Mouse (Mus musculus) C2C12 (cell line): Measurements from ENCODE around the gene Ccdc173. TPM values are rescaled to one million over a fixed set of nuclear protein-coding genes. Genes with fewer than 3 reads are reported as not detected.

ENCODE experiments used
- H3K27me3 ChIP-seq: one replicate; pipeline ENCODE4 v1.6.1; 2011; ENCODE audit not compliant: control insufficient read depth, insufficient read depth, insufficient read length
- H3K36me3 ChIP-seq: one replicate; pipeline ENCODE4 v1.6.1; 2011; ENCODE audit not compliant: control insufficient read depth, insufficient read depth
- H3K4me3 ChIP-seq: one replicate; pipeline ENCODE4 v1.5.1; 2011; ENCODE audit warnings: mild to moderate bottlenecking, control low read depth; ENCODE audit not compliant: poor library complexity, insufficient read depth, severe bottlenecking
- H3K79me2 ChIP-seq: one replicate; pipeline ENCODE4 v1.6.1; 2011; ENCODE audit not compliant: control insufficient read depth, insufficient read depth
- H3K79me3 ChIP-seq: one replicate; pipeline ENCODE4 v1.6.1; 2011; ENCODE audit warnings: low read depth, control low read depth
- H3ac ChIP-seq: one replicate; pipeline ENCODE3; 2011; ENCODE audit warnings: low read depth; ENCODE audit not compliant: control insufficient read depth, insufficient read length
- CEBPB ChIP-seq: IDR thresholded peaks from one replicate; pipeline ENCODE4 v1.6.1; 2011; ENCODE audit warnings: low read depth, mild to moderate bottlenecking, control low read depth, moderate library complexity
- CTCF ChIP-seq: IDR thresholded peaks from one replicate; pipeline ENCODE4 v1.5.1; 2011; ENCODE audit not compliant: control insufficient read depth, insufficient read depth, insufficient read length
- FOSL1 ChIP-seq: IDR thresholded peaks from one replicate; pipeline ENCODE4 v1.8.0; 2011; ENCODE audit warnings: mild to moderate bottlenecking, low read length; ENCODE audit not compliant: poor library complexity, insufficient read depth, severe bottlenecking
- MAX ChIP-seq: IDR thresholded peaks from one replicate; pipeline ENCODE4 v1.6.1; 2011; ENCODE audit warnings: mild to moderate bottlenecking, control low read depth
- MYOD1 ChIP-seq: IDR thresholded peaks from one replicate; pipeline ENCODE4 v1.6.1; 2011; ENCODE audit warnings: low read depth; ENCODE audit not compliant: control insufficient read depth, insufficient read length
- MYOG ChIP-seq: IDR thresholded peaks from one replicate; pipeline ENCODE4 v1.6.1; 2011; ENCODE audit not compliant: control insufficient read depth, insufficient read length; ENCODE audit errors: extremely low read depth
- USF1 ChIP-seq: IDR thresholded peaks from one replicate; pipeline ENCODE4 v1.6.1; 2011; ENCODE audit warnings: low read depth, mild to moderate bottlenecking, control low read depth, moderate library complexity
- polyA plus RNA-seq: library from polyadenylated mRNA; unstranded; fragments of >200 nt; fragmentation: generic; extraction: Trizol; gene quantifications from one replicate; pipeline ENCODE4 v1.2.1, GENCODE M21; 2012; ENCODE audit warnings: missing spikeins

The Ccdc173 gene
- polyA plus RNA-seq, 1 experiment: 0.26 TPM

GRCm38 (mm10) chr2:69829680-69830079 lies 40.3 kb upstream of the Ccdc173 start:
- H3K79me3 ChIP-seq: no peaks in the 10 kb centered on the region
- H3ac ChIP-seq: no peak overlapping the region
- H3K4me3 ChIP-seq: no peak overlapping the region
- H3K27me3 ChIP-seq: no peaks in the 10 kb centered on the region
- H3K79me2 ChIP-seq: no peaks in the 10 kb centered on the region
- no peak for TF ChIP-seq USF1
- TF ChIP-seq CTCF: no peak
- TF ChIP-seq CEBPB: no peak
- no peak for TF ChIP-seq MAX
- TF ChIP-seq MYOG: no peak
- TF ChIP-seq FOSL1: no peak
- no peak for TF ChIP-seq MYOD1
- H3K36me3 ChIP-seq: no peaks in the 10 kb centered on the region

GRCm38 (mm10) chr2:69828031-69828430 lies 38.7 kb upstream of the Ccdc173 start:
- Histone ChIP-seq H3K79me2 (no peaks in the 10 kb centered on the region), H3K36me3 (no peaks in the 10 kb centered on the region), H3K79me3 (no peaks in the 10 kb centered on the region), H3ac (no peak overlapping the region), H3K4me3 (no peak overlapping the region), H3K27me3 (no peaks in the 10 kb centered on the region)
- TF ChIP-seq MYOD1: no peak
- no peak for TF ChIP-seq CTCF
- TF ChIP-seq CEBPB: no peak
- TF ChIP-seq FOSL1: no peak
- no peak for TF ChIP-seq MAX
- TF ChIP-seq MYOG: no peak
- TF ChIP-seq USF1: no peak

- no peak overlapping the region for H3K4me3 ChIP-seq
- TF ChIP-seq CEBPB (no peak), MAX (no peak)
- no peaks in the 10 kb centered on the region for H3K79me3 ChIP-seq
- H3K27me3 ChIP-seq: peaks cover 4% of the 10 kb centered on the region
- H3ac ChIP-seq: no peak overlapping the region
- H3K79me2 ChIP-seq: no peaks in the 10 kb centered on the region
- no peaks in the 10 kb centered on the region for H3K36me3 ChIP-seq
Observed at GRCm38 (mm10) chr2:69826380-69826779, 37.0 kb upstream of the Ccdc173 start.

GRCm38 (mm10) chr2:69825898-69826297 lies 36.5 kb upstream of the Ccdc173 start:
- TF ChIP-seq FOSL1 (no peak), MAX (no peak), MYOG (no peak), USF1 (no peak), CEBPB (no peak), CTCF (no peak), MYOD1 (no peak)
- Histone ChIP-seq H3K36me3 (no peaks in the 10 kb centered on the region), H3K79me3 (no peaks in the 10 kb centered on the region), H3ac (no peak overlapping the region), H3K79me2 (no peaks in the 10 kb centered on the region), H3K27me3 (peaks cover 4% of the 10 kb centered on the region), H3K4me3 (no peak overlapping the region)

- Histone ChIP-seq H3K36me3 (no peaks in the 10 kb centered on the region), H3K79me2 (no peaks in the 10 kb centered on the region), H3K79me3 (no peaks in the 10 kb centered on the region), H3ac (peak overlapping the region; percentile 96), H3K4me3 (peak overlapping the region; percentile 18), H3K27me3 (peaks cover 7% of the 10 kb centered on the region)
- TF ChIP-seq FOSL1 (no peak), MYOG (no peak), USF1 (no peak), CEBPB (no peak), MAX (no peak), CTCF (no peak), MYOD1 (no peak)
Observed at GRCm38 (mm10) chr2:69823129-69823677, 33.8 kb upstream of the Ccdc173 start.

GRCm38 (mm10) chr2:69822361-69823128 lies 33.2 kb upstream of the Ccdc173 start:
- TF ChIP-seq USF1: no peak
- TF ChIP-seq MYOD1: no peak
- no peak for TF ChIP-seq CEBPB
- no peak for TF ChIP-seq MYOG
- TF ChIP-seq CTCF: no peak
- TF ChIP-seq FOSL1: no peak
- TF ChIP-seq MAX: no peak
- Histone ChIP-seq H3K4me3 (peak overlapping the region; percentile 18), H3K36me3 (no peaks in the 10 kb centered on the region), H3K79me3 (no peaks in the 10 kb centered on the region), H3ac (peak overlapping the region; percentile 96), H3K79me2 (no peaks in the 10 kb centered on the region), H3K27me3 (peaks cover 7% of the 10 kb centered on the region)
